Mouse (Mus musculus) cerebellum, adult 2 months (tissue): ENCODE measurements around the gene Hspbap1. TPM values are rescaled to one million over a fixed set of nuclear protein-coding genes. Genes with fewer than 3 reads are reported as not detected.

Source experiments
- DNase-seq, 2 experiments: peaks; one replicate each; pipeline ENCODE4 v3.0.0; 2021
- H3K27ac ChIP-seq: fragments of 200-500 bp; 2 replicates; pipeline ENCODE4 v1.5.1; 2012; ENCODE audit warnings: low read length, control low read depth, inconsistent platforms; ENCODE audit not compliant: insufficient read depth
- H3K27me3 ChIP-seq: fragments of 200-500 bp; 2 replicates; pipeline ENCODE4 v1.6.1; 2012; ENCODE audit warnings: inconsistent platforms, mild to moderate bottlenecking, low read length, moderate library complexity; ENCODE audit not compliant: control insufficient read depth, insufficient read depth
- H3K4me1 ChIP-seq: fragments of 200-500 bp; 2 replicates; pipeline ENCODE4 v1.6.1; 2011; ENCODE audit warnings: low read length; ENCODE audit not compliant: control insufficient read depth, insufficient read depth
- H3K4me3 ChIP-seq: fragments of 200-500 bp; replicated peaks from 2 replicates; pipeline ENCODE3; 2011; ENCODE audit warnings: mild to moderate bottlenecking, low read depth, low read length, control low read depth; ENCODE audit not compliant: insufficient read depth
- CTCF ChIP-seq: fragments of 200-500 bp; IDR thresholded peaks from 2 replicates; pipeline ENCODE4 v1.5.1; 2011; ENCODE audit warnings: low read depth, mild to moderate bottlenecking, control low read depth, low read length, moderate library complexity, borderline replicate concordance; ENCODE audit not compliant: insufficient read depth
- POLR2A ChIP-seq: fragments of 200-500 bp; IDR thresholded peaks from 2 replicates; pipeline ENCODE4 v1.6.1; 2011; ENCODE audit warnings: low read length, control low read depth, borderline replicate concordance; ENCODE audit not compliant: insufficient read depth
- WGBS: fragments of 180-500 bp; shearing (Covaris S2); methylation state at CpG from one replicate; pipeline ENCODE4 v1.1.7; 2018; 5-methylcytosine and 5-hydroxymethylcytosine counted together
- polyA plus RNA-seq: library from polyadenylated mRNA; depleted of rRNA; stranded (reverse); fragments of >200 nt; gene quantifications from 2 replicates; pipeline ENCODE4 v1.2.3, GENCODE M21; 2012

Gene Hspbap1
- polyA plus RNA-seq, 1 experiment = 5.7 TPM

- Histone ChIP-seq H3K27ac (no peak overlapping the region), H3K4me3 (no peak overlapping the region), H3K27me3 (no peaks in the 10 kb centered on the region), H3K4me1 (no peaks in the 10 kb centered on the region)
- no peak for TF ChIP-seq POLR2A
- no peak for TF ChIP-seq CTCF
- 97% methylated on average over 5 of the region's 5 CpGs for WGBS
- no peak for DNase-seq
Measured at GRCm38 (mm10) chr16:35753926-35754325, 16.2 kb upstream of the Hspbap1 start.

DNA sequence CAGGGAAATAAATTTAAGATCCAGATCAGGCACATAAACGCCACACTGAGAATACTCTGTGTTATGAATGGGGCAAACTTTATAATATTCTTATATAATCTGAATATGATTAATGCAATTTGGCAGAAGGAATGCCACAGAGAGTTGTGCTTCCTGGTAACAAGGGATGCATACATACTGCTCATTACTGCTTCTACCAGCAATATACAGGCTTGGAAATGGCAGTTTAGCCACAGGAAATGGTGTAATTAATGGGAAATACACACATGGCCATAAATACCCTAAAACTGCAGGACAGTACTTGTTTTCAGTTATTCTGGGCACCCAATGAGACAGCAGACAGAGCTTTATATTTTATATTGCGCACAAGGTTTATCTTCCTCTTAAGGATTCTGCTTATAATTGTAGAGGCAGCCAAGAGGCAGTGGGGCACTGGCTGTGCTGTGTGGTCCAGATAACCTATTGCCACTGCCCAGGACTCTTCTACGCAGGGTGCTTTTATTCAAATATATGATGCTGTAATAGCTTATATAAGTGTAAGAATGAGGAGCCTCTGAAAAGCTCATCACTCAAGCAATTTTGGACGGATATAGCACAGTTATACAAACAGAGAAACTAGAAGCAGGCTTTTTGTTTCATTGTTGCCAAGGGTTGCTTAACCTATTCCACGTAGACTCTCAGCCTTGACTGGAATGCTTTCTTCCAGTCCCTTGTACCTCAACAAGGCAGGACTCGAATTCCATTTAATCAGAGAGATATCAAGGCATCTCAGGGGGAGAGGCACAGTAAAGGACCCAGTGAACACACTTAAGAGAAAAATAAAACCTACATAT lies 14.5 kb upstream of the Hspbap1 start:
- TF ChIP-seq CTCF = no peak
- no peak for TF ChIP-seq POLR2A
- 80% methylated on average over 6 of the region's 6 CpGs for WGBS
- no peak overlapping the region for H3K4me3 ChIP-seq
- DNase-seq = no peak
- no peak overlapping the region for H3K27ac ChIP-seq
- H3K27me3 ChIP-seq = no peaks in the 10 kb centered on the region
- no peaks in the 10 kb centered on the region for H3K4me1 ChIP-seq

GRCm38 (mm10) chr16:35756697-35757096 lies 13.5 kb upstream of the Hspbap1 start:
- TF ChIP-seq POLR2A = no peak
- no peak for TF ChIP-seq CTCF
- 87% methylated on average over 9 of the region's 9 CpGs for WGBS
- no peak overlapping the region for H3K4me3 ChIP-seq

DNA sequence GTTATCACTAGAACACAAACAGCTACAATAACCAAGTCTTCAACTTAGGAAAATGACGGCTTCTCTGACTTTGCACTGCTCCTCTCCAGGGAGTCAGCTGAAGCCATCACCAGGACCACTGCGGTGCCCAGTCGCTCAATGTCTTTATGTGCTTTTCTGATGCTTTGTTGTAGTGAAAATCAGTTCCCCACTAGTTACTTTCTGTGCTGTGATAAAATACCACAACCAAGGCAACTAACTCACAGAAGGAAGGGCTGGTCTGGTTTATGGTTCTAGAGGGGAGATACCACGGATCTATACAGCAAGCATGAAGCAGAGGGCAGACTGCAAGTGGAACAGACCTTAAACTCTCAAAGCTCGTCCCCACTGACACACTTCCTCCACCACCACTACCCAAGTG lies 10.8 kb upstream of the Hspbap1 start:
- no peak for DNase-seq
- H3K27me3 ChIP-seq = no peaks in the 10 kb centered on the region
- H3K4me1 ChIP-seq = no peaks in the 10 kb centered on the region
- TF ChIP-seq POLR2A (no peak), CTCF (no peak)
- WGBS = 88% methylated on average over 5 of the region's 5 CpGs
- H3K4me3 ChIP-seq = no peak overlapping the region
- H3K27ac ChIP-seq = no peak overlapping the region

More at GRCm38 (mm10) chr16:35756697-35757096, 13.5 kb upstream of the Hspbap1 start:
- H3K27me3 ChIP-seq = no peaks in the 10 kb centered on the region
- no peaks in the 10 kb centered on the region for H3K4me1 ChIP-seq
- no peak overlapping the region for H3K27ac ChIP-seq
- no peak for DNase-seq

- peaks cover 3% of the 10 kb centered on the region for H3K4me1 ChIP-seq
- WGBS = 89% methylated on average over 11 of the region's 11 CpGs
- no peak overlapping the region for H3K27ac ChIP-seq
- DNase-seq = no peak
- no peaks in the 10 kb centered on the region for H3K27me3 ChIP-seq
- no peak overlapping the region for H3K4me3 ChIP-seq
- no peak for TF ChIP-seq POLR2A
- TF ChIP-seq CTCF = no peak
Measured at GRCm38 (mm10) chr16:35763590-35764296, 6.4 kb upstream of the Hspbap1 start.

GRCm38 (mm10) chr16:35764941-35765340 lies 5.2 kb upstream of the Hspbap1 start:
- H3K27ac ChIP-seq = no peak overlapping the region
- 91% methylated on average over 1 of the region's 1 CpGs for WGBS
- H3K4me3 ChIP-seq = no peak overlapping the region
- TF ChIP-seq POLR2A (no peak), CTCF (no peak)
- DNase-seq = no peak
- peaks cover 3% of the 10 kb centered on the region for H3K4me1 ChIP-seq
- no peaks in the 10 kb centered on the region for H3K27me3 ChIP-seq

DNA sequence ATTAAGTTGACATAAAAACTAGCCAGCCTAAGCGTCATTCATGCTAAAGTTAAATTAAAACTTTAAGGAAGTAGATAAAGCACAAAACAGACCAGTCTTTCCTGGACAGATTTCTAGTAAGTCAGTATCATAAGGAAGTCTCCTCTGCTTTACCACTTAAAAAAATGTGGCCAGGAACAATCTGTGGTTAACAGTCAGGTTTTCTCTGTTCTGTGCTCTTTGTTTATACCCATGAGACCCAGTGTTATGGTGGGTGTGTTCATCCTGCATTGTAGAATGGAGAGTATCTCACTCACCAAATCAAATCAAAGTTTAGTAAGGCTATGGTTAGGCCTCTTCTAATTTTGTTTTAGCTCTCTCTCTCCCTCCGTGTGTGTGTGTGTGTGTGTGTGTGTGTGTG lies 4.7 kb upstream of the Hspbap1 start:
- peaks cover 3% of the 10 kb centered on the region for H3K4me1 ChIP-seq
- no peak overlapping the region for H3K4me3 ChIP-seq
- H3K27ac ChIP-seq = no peak overlapping the region
- WGBS = 85% methylated on average over 2 of the region's 2 CpGs
- no peak for TF ChIP-seq CTCF
- no peak for TF ChIP-seq POLR2A
- no peak for DNase-seq
- no peaks in the 10 kb centered on the region for H3K27me3 ChIP-seq

DNA sequence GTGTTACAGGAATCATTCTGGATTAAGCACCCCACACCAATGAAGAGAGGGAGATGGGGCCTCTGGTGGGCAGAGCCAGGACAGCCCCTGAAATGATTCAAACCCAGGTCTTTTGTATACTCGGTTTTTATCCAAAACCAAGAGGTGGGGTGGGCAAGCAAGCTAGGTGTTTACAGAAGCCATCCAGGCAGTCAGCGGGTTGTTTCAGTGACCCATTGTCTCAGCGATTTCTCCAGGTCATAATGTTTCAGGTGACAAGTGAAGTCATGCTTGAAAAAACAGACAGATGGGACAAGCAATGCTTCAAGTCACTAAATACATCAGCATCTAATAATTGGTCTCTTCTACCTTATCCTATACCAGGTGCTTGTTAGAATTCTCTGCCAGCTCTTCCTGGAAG lies 3.8 kb upstream of the Hspbap1 start:
- Histone ChIP-seq H3K27me3 (no peaks in the 10 kb centered on the region), H3K4me3 (no peak overlapping the region), H3K4me1 (peaks cover 3% of the 10 kb centered on the region), H3K27ac (no peak overlapping the region)
- 23% methylated on average over 3 of the region's 3 CpGs for WGBS
- peak in 1 of 2 experiments; percentile 14 for DNase-seq
- TF ChIP-seq CTCF = no peak

- DNase-seq = peak in 1 of 2 experiments; percentile 17
- H3K4me3 ChIP-seq = peak overlapping the region; percentile 76
- H3K4me1 ChIP-seq = peaks cover 3% of the 10 kb centered on the region
- TF ChIP-seq CTCF (no peak), POLR2A (no peak)
- 7% methylated on average over 6 of the region's 6 CpGs for WGBS
- H3K27me3 ChIP-seq = no peaks in the 10 kb centered on the region
- H3K27ac ChIP-seq = 0 out of 2 replicates have a peak overlapping the region, but pooled peaks have one; percentile 12
Measured at GRCm38 (mm10) chr16:35768469-35768784, 1.7 kb upstream of the Hspbap1 start.
